Mouse (Mus musculus) effector memory CD4-positive, alpha-beta T cell, adult 7 months (primary cell): Measurements from ENCODE around the gene Kdm1b. TPM values are rescaled to one million over a fixed set of nuclear protein-coding genes. Genes with fewer than 3 reads are reported as not detected.

Source experiments
- polyA plus RNA-seq: library from polyadenylated mRNA; unstranded; fragments of 100-300 nt; shearing (Covaris generic); gene quantifications from one replicate; pipeline ENCODE4 v1.2.1, GENCODE M21; 2017

Kdm1b gene
- polyA plus RNA-seq: 19.0 TPM

DNA sequence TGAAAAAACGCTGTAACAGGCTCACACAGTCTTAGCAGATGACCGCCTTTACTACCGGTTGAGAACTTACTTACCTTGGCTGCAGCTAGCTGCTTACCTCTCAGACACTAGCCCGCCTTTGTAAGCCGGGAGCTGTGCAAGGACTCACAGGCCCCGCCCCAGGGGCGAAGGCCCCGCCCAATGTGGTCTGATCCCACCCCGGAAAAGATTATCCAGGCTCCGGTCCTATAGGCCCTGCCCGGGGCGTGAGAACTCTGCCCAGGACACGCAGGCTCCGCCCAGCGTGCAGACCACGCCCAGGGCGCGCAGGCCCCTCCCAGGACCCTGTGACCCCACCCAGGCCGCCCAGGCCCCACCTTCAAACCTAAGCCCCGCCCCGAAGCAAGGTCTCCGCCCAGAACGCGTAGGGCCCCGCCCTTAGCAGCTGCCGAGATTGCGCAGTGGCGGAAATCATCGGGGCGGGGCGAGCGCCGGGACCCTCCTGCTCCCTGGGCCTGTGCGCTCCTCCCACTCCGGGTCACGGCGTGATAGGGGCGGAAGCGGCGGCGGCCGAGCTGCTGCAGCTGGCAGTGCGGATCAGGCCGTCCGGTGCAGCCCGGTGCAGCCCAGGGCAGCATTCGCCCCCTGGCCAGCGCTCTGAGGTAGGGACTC lies at the start of gene Kdm1b:
Gene Kdm1b (plus strand): TSS at position 470 of the 651 bp plus-strand sequence.

DNA sequence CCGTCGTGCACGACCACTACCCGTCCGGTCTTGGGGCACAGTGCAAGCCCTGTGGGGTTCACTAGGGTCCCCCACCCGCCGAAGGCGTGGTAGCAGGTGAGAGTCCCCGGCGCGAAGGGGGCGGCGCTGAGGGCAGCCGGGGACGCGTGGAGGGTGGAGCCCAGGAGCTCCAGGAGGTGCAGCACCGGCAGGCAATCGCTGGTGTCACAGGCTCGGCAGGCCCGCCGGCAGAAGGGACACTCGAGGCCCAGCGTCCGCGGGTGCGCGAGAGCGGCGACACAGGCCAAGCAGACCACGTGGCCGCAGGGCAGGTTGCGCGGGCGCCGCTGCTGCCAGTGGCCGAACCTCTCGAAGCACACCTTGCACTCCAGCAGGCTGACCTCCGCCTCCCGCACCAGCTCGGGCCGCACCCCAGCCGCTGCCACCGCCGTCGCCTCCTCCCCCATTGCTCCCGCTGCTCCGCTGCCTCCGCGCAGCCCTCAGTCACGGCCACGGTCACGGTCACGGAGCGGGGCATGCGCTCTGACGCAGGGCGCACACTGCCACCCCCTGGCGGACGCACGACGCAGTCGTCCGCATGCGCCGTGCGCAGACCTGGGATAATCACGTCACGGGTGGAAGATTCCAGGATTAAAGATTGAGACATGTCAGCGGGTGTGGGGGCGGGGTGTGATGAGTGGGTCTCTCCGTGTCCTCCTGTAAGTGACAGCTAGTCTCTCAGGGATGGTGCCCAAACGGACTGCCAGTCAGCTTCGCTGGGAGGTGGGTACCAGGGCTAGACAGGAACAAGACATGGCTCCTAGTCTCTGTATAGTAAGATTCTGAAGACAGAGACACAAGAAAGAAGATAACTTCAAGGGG lies 28.7 kb upstream of the Kdm1b start, which contains the start of gene Nhlrc1:
Gene Nhlrc1 (minus strand): TSS at position 517 of the 861 bp plus-strand sequence.

GRCm38 (mm10) chr13:47044617-47044947 lies 1.3 kb downstream of the Kdm1b start, which contains the start of gene Tpmt:
Gene Tpmt (minus strand): TSS chr13:47044737.

GRCm38 (mm10) chr13:47105711-47106579 lies 62.6 kb downstream of the Kdm1b start, which contains the start of gene Dek:
Gene Dek (minus strand): TSS chr13:47106201.

GRCm38 (mm10) chr13:47122537-47123430 lies 79.5 kb downstream of the Kdm1b start, which contains the start of gene Rnf144b:
Gene Rnf144b (plus strand): TSS chr13:47122656.

Other genes with a start within 250 kb of the Kdm1b start
- 9.3 TPM for gene Kif13a, start 113.6 kb upstream of the Kdm1b start, polyA plus RNA-seq
- 0.77 TPM for gene Nhlrc1, start 28.6 kb upstream of the Kdm1b start, polyA plus RNA-seq
- gene Tpmt, start 1.2 kb downstream of the Kdm1b start, polyA plus RNA-seq: 2.9 TPM
- gene Dek, start 62.7 kb downstream of the Kdm1b start, polyA plus RNA-seq: 207 TPM
- gene Rnf144b, start 79.2 kb downstream of the Kdm1b start, polyA plus RNA-seq: 0.09 TPM